Mouse (Mus musculus) liver, adult 2 months (tissue): Measurements from ENCODE around the gene Orc5.

Experiments used
- CTCF ChIP-seq: fragments of 200-500 bp; IDR thresholded peaks from 2 replicates; pipeline ENCODE4 v1.5.1; 2011; ENCODE audit warnings: low read depth, low read length, control low read depth
- POLR2A ChIP-seq: fragments of 200-500 bp; IDR thresholded peaks from 2 replicates; pipeline ENCODE4 v1.6.1; 2011; ENCODE audit warnings: low read length, control low read depth; ENCODE audit not compliant: insufficient read depth; ENCODE audit errors: extremely low read depth

DNA sequence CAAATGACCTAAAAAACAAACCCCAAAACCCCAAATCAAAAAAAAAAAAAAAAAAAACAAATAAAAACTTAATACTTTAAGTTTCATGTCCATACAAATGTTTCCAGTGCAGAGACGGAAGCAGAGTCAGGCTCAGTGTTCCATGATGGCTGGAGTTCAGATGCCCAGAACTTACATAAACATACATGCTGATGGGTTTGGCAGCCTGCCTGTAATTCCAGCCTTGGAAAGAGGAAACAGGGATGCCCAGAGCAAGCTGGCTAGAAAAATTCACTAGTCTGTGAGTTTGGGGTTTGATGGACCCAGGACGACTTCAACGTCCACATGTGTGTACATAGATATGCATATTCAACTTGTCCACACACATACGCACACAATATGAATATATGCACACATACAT, 27.6 kb downstream of the Orc5 start:
- TF ChIP-seq CTCF (no peak), POLR2A (no peak)
